Mouse (Mus musculus) testis, adult 2 months (tissue): ENCODE results near the gene Adgrv1. TPM values are rescaled to one million over a fixed set of nuclear protein-coding genes. Genes with fewer than 3 reads are reported as not detected.

ENCODE experiments used
- H3K27ac ChIP-seq: fragments of 200-500 bp; 2 replicates; pipeline ENCODE4 v1.5.1; 2012; ENCODE audit warnings: low read depth, low read length; ENCODE audit not compliant: control insufficient read depth, insufficient read depth
- H3K27me3 ChIP-seq: fragments of 200-500 bp; 2 replicates; pipeline ENCODE4 v1.6.1; 2012; ENCODE audit warnings: mild to moderate bottlenecking, low read length, moderate library complexity; ENCODE audit not compliant: control insufficient read depth, insufficient read depth
- H3K36me3 ChIP-seq: fragments of 200-500 bp; 2 replicates; pipeline ENCODE4 v1.6.1; 2012; ENCODE audit warnings: mild to moderate bottlenecking, low read length; ENCODE audit not compliant: control insufficient read depth, insufficient read depth
- H3K4me1 ChIP-seq: fragments of 200-500 bp; 2 replicates; pipeline ENCODE4 v1.6.1; 2012; ENCODE audit warnings: low read length; ENCODE audit not compliant: control insufficient read depth, insufficient read depth
- H3K4me3 ChIP-seq: fragments of 200-500 bp; 2 replicates; pipeline ENCODE4 v1.5.1; 2012; ENCODE audit warnings: low read depth, mild to moderate bottlenecking, low read length, moderate library complexity, mixed read lengths; ENCODE audit not compliant: control insufficient read depth
- CTCF ChIP-seq: fragments of 200-500 bp; IDR thresholded peaks from 2 replicates; pipeline ENCODE4 v1.5.1; 2012; ENCODE audit warnings: low read depth, mild to moderate bottlenecking, inconsistent platforms, low read length, moderate library complexity; ENCODE audit not compliant: control insufficient read depth, insufficient read depth, insufficient replicate concordance
- POLR2A ChIP-seq: fragments of 200-500 bp; IDR thresholded peaks from 2 replicates; pipeline ENCODE4 v1.6.1; 2012; ENCODE audit warnings: low read depth, mild to moderate bottlenecking, inconsistent platforms, low read length, moderate library complexity; ENCODE audit not compliant: control insufficient read depth
- polyA plus RNA-seq: library from polyadenylated mRNA; depleted of rRNA; stranded (reverse); fragments of >200 nt; gene quantifications from 2 replicates; pipeline ENCODE4 v1.2.3, GENCODE M21; 2012; rRNA removed

The Adgrv1 gene
- polyA plus RNA-seq, 1 experiment = 6.7 TPM

- H3K4me3 ChIP-seq = no peak overlapping the region
- TF ChIP-seq CTCF (no peak), POLR2A (no peak)
These were observed 582.0 kb downstream of the Adgrv1 start for GRCm38 (mm10) chr13:81050911-81051310.

GRCm38 (mm10) chr13:81045345-81045744, 587.6 kb downstream of the Adgrv1 start:
- Histone ChIP-seq H3K36me3 (no peaks in the 10 kb centered on the region), H3K4me3 (no peak overlapping the region), H3K27ac (no peak overlapping the region), H3K4me1 (no peaks in the 10 kb centered on the region), H3K27me3 (no peaks in the 10 kb centered on the region)
- TF ChIP-seq CTCF (no peak), POLR2A (no peak)

More at GRCm38 (mm10) chr13:81050911-81051310, 582.0 kb downstream of the Adgrv1 start:
- Histone ChIP-seq H3K27ac (no peak overlapping the region), H3K36me3 (no peaks in the 10 kb centered on the region), H3K27me3 (no peaks in the 10 kb centered on the region), H3K4me1 (no peaks in the 10 kb centered on the region)

Other genes starting within 250 kb of the Adgrv1 start
- 3.1 and 3.3 TPM in 2 replicates for gene Lysmd3, start 24.5 kb upstream of the Adgrv1 start, polyA plus RNA-seq
- 4.5 and 7.7 TPM in 2 replicates for gene Polr3g, start 77.9 kb upstream of the Adgrv1 start, polyA plus RNA-seq
- gene Mblac2, start 78.2 kb upstream of the Adgrv1 start, polyA plus RNA-seq = 3.1 and 3.3 TPM in 2 replicates
- gene Cetn3, start 149.9 kb upstream of the Adgrv1 start, polyA plus RNA-seq = 22.5 and 26.4 TPM in 2 replicates